Mouse (Mus musculus) embryonic facial prominence, embryonic 11.5 days (tissue): Measurements from ENCODE around the gene Olfr483. TPM values are rescaled to one million over a fixed set of nuclear protein-coding genes. Genes with fewer than 3 reads are reported as not detected.

Experiments used
- polyA plus RNA-seq: library from polyadenylated mRNA; unstranded; fragments of >200 nt; fragmentation: Nextera tagmentation; extraction: Ambion mirVana; gene quantifications from 2 replicates; pipeline ENCODE4 v1.2.1, GENCODE M21; 2014

The Olfr483 gene
- polyA plus RNA-seq, 1 experiment from 2014 or later: 0.07 TPM

Other genes with a start within 250 kb of the Olfr483 start
- gene Olfr472, start 202.9 kb upstream of the Olfr483 start, polyA plus RNA-seq: not detected in 2 replicates
- gene Olfr473, start 170.4 kb upstream of the Olfr483 start, polyA plus RNA-seq: not detected in 2 replicates
- not detected in 2 replicates for gene Olfr474, start 146.2 kb upstream of the Olfr483 start, polyA plus RNA-seq
- gene Olfr476, start 136.0 kb upstream of the Olfr483 start, polyA plus RNA-seq: not detected in 2 replicates
- gene Olfr477, start 114.2 kb upstream of the Olfr483 start, polyA plus RNA-seq: not detected in 2 replicates
- not detected in 2 replicates for gene Olfr478, start 66.9 kb upstream of the Olfr483 start, polyA plus RNA-seq
- not detected in 2 replicates for gene Olfr479, start 50.2 kb upstream of the Olfr483 start, polyA plus RNA-seq
- gene Olfr480, start 33.5 kb upstream of the Olfr483 start, polyA plus RNA-seq: not detected in 2 replicates
- not detected in 2 replicates for gene Olfr481, start 21.0 kb upstream of the Olfr483 start, polyA plus RNA-seq
- gene Olfr482, start 3.3 kb upstream of the Olfr483 start, polyA plus RNA-seq: 0.10 TPM in 1 of 2 replicates, not detected in the other
- not detected in 2 replicates for gene Olfr484, start 26.6 kb downstream of the Olfr483 start, polyA plus RNA-seq
- not detected in 2 replicates for gene Olfr485, start 59.0 kb downstream of the Olfr483 start, polyA plus RNA-seq
- gene Olfr486, start 71.9 kb downstream of the Olfr483 start, polyA plus RNA-seq: not detected in 2 replicates
- gene Olfr487, start 113.8 kb downstream of the Olfr483 start, polyA plus RNA-seq: not detected in 2 replicates
- gene Olfr488, start 157.5 kb downstream of the Olfr483 start, polyA plus RNA-seq: not detected in 2 replicates
- not detected in 2 replicates for gene Olfr490, start 188.1 kb downstream of the Olfr483 start, polyA plus RNA-seq
- not detected in 2 replicates for gene Olfr491, start 212.6 kb downstream of the Olfr483 start, polyA plus RNA-seq
- gene Olfr492, start 222.8 kb downstream of the Olfr483 start, polyA plus RNA-seq: not detected in 2 replicates
- not detected in 2 replicates for gene Olfr493, start 246.1 kb downstream of the Olfr483 start, polyA plus RNA-seq